Mouse (Mus musculus): ENCODE data around the gene Copz1. TPM values are rescaled to one million over a fixed set of nuclear protein-coding genes. Genes with fewer than 3 reads are reported as not detected.
A peak's percentile ranks its signal among the peaks of the same experiment; 100 is the strongest.
"Not testable (repeated sequence)": the region's sequence is repeated elsewhere in the genome, so short reads cannot be mapped to it uniquely, and the experiment has no call there.

Copz1 gene
- 100 to 1,000 TPM; 213 to 244 TPM for polyA plus RNA-seq (2017; shearing (Covaris generic))

DNA sequence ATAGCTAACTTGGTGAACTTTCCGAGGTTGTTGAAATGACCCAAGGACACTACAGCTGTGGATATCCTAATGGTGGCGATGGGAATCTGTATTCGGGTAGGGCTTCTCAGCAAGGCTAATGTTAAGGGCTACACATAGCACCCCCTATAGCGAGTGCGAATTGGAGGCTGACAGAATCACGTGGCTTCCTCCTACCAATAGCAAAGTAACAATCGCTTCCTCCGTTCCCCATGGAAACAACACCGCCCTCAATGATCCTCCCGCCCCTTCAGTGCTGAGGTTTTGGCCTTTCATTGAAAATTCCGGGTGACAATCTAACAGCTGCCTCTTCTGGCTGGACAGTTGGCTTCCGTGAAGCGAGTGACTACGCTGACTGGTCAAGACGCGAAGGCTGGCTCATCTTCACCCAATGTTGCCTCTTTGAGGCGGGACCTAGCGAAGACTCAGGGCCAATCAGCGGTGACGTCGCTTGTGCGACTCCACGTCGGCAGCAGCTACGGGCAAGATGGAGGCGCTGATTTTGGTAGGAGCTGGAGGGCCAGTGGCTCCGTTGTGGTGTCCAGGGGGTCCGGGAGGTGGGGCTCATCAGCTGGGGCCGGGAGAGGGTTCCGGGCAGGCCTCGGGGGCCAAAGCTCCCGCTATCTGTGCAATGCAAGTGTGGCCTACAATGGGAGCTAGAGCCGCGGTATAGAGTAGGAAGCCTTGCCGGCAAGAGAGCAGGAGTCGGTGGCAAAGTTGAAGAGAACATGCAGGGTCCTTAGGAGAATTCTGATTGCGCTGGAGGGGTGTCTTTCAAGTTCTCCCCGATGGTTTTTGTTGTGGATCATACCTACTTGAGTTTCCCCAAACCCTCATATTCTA lies at the start of gene Copz1:
Gene Copz1 (plus strand): TSS at position 296 of the 861 bp plus-strand sequence.
- peak; percentile 98 for ATAC-seq

DNA sequence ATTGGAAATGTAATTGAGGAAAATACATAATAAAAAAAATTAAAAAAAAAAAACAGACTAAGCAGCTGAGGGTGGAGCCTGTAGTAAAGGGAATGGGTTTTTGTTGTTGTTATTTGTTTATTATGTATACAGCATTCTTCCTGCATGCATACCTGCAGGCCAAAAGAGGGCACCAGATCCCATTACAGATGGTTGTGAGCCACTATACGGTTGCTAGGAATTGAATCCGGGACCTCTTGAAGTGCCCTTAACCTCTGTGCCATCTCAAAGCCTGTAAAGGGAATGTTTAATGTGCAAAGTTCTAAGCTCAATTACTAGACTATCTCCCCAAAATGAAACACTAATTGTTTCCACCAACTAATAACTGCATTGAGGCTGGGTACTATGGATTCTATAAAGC lies 48.4 kb upstream of the Copz1 start:
- ATAC-seq, result no peak

DNA sequence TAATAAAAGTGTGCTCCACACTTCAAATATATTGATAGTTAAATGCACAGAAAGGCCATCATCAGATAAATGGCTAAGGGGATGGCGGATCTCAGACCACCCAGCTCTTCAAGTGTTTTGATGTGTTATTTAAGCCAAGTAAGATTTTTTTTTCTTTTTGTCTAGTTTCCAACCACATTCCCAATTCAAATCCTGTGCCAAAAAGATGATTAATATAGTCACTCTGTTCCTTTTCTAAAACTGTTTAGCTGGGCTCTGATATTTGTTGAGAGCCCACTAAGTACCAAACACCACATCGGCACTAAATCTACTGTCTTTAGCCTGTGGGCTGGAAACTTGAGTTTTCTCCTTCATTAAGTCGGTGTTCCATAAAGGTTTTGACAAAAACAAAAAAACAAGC lies 45.5 kb upstream of the Copz1 start:
- ATAC-seq, result no peak

- no peak for ATAC-seq
These were observed 44.9 kb upstream of the Copz1 start for GRCm38 (mm10) chr15:103227572-103227971.

GRCm38 (mm10) chr15:103228904-103229303 lies 43.6 kb upstream of the Copz1 start:
- no peak for ATAC-seq

DNA sequence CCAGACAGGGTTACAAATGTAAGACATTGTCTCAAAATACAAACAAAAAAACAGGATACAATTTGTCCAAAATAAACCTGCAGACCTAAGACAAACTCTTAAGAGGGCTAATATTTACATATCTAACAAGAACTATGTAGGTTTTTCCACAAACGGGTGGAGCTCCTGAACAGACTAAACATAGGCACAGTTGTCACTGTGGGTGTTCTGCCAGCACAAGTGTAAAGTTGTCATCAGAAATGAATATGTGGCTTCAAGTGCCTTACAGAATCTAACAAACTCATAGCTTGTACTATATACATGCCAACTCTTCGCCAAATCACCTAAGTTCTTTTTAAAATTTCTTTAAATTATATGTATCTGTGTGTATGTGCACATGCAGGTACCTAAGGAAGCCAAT lies 39.4 kb upstream of the Copz1 start:
- no peak for ATAC-seq

GRCm38 (mm10) chr15:103237295-103237694 lies 35.2 kb upstream of the Copz1 start:
- no peak for ATAC-seq

DNA sequence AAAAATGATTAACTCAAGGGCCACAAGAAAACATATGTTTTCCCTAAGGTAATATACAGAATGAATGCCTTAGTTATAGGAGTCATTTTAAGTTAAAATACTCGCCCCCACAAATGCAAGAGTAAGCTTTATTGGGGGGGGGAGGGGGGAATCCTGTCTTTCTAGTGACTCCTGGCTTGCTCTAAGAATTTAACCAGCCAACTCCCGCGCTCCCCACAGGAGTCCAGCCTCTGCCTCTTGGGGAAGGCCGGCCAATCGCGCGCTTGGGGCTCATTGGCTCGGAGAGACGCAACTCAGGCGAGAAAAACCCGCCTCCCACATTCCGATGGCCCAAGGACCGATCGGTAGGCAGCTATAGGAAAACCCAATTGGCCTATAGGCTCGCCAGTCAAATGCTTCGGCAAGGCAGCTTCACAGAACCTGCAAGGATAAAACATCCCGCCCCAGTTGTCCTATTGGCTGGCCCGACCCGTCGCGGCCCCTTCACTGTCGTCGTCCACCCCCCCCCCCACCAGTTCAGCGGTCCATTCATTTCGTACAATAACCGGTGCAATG lies 33.3 kb upstream of the Copz1 start:
- peak; percentile 67 for ATAC-seq

DNA sequence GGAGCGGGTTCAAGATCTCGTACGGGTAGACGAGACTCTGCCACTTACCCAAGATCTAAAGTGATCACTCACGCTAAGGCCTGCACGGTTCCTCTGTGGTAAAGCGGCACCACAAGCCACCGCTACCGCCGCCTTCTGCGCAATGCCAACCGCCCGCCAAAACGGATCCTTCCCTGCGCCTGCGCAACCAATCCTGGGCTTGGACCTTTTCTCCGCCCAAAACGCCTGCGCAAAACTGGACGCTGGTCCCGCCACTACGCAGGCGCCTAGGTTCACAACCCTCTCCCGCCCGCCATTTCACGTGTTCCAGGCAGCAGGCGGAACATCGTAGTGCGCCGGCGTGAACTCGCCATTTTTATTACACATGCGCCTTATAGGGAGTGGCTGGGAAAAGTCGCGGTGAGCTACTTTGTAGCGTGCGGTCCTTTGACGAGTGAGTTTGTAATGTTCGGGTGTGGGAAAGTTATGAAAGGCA lies 32.8 kb upstream of the Copz1 start, which contains the start of gene Cbx5:
Gene Cbx5 (minus strand): TSS at position 132 of the 475 bp plus-strand sequence.
- peak; percentile 59 for ATAC-seq

DNA sequence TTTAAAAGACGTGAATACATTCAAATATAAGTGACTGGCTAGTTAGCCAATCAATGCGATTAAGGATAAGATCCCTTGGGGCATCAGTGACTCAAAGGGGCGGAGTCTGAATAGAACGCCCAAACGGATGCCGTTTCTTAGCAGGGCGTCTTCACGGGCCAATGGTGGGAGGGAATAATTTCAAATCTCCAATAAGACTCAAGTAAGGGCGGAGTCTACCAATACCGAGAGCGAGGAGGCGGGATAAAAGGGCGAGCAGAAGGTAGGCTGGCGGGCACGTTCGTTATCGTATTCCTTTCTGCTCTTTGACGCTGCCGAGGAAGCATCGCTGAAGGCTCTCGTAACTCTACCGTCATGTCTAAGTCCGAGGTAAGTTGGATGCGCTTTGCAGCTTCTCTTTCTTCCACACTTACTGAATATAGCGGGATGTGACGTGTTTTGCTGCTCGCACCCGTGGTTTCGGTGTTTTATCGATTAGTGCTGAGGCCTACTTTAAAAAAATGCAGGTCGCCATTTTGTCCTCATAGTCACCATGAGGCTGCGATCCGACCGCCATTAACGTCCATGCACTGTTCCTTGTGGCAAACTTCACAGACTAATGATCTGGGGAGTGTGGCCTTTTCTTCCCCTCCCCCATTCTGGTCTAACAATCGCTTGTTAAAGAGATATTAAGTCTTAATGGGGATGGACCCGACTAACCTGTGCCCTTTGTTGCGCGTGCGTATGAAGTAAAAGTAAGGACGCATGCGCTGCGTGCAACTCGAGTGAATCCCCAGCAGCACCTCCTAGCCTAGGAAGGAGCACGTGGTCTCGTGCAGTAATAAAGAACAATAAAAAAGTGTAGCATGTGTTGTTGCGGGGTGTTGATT lies 32.1 kb upstream of the Copz1 start, which contains the start of gene Hnrnpa1:
Gene Hnrnpa1 (plus strand): TSS at position 273 of the 869 bp plus-strand sequence.
- ATAC-seq, result peak; percentile 81

DNA sequence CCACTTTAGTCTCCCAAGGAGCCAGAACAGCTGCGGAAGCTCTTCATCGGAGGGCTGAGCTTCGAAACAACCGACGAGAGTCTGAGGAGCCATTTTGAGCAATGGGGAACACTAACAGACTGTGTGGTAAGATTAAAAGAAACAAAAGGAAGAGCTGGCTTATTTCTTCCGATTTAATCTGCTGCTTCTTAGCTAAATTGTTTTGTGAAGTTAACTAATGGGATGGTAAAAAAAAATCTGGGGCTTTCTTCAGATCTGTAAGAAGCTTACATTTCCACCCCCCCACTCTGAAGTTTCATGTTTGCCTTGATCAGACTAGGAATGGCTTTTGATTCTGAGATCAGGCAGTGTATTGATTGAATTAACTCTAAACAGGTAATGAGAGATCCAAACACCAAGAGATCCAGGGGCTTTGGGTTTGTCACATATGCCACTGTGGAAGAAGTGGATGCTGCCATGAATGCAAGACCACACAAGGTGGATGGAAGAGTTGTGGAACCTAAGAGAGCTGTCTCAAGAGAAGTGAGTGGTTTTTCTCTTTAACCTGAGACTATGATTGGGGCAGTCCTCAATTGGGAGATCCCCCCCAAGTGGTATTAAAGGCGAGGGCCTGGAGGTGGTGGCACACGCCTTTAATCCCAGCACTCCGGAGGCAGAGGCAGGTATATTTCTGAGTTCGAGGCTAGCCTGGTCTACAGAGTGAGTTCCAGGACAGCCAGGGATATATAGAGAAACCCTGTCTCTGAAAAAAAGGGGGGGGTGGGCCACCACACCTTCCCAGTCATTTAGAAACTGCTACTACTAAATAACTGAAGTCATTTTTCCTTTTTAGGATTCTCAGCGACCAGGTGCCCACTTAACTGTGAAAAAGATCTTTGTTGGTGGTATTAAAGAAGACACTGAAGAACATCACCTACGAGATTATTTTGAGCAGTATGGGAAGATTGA lies 31.2 kb upstream of the Copz1 start:
- ATAC-seq, result not testable (repeated sequence)

- no peak for ATAC-seq
These were observed 29.6 kb upstream of the Copz1 start for GRCm38 (mm10) chr15:103242885-103243284.

GRCm38 (mm10) chr15:103245616-103246015 lies 26.9 kb upstream of the Copz1 start:
- no peak for ATAC-seq

- ATAC-seq, result no peak
These were observed 25.3 kb upstream of the Copz1 start for GRCm38 (mm10) chr15:103247078-103247781.

DNA sequence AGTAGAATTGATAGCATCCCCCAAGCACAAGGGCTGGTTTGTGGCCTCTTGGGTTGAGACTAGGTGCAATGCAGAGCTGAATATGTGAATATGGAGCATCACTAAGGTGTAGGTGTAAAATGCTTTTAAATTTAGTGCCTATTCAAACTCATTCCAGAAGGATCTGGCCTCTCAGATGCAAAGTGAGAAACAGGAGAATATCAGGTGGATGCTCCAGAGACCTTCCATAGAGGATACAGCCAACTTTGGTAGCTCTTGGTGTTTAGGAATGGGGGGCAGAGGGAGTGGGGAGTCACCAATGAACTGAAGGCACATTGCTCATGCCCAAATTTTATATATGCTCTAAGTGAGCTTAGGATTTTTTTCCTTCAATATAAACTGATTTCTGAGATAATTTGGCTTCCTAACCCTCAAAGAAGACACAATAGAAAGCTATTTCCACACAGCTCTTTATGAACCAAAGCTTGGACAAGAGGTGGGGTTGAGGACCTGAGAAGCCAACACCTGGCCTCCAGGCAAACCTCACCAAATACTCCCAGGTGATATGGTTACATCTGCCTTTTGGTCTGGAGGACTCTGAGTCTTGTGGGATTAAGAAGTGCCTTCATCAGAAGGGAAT lies 24.6 kb upstream of the Copz1 start:
- no peak for ATAC-seq

- ATAC-seq, result no peak
These were observed 23.9 kb upstream of the Copz1 start for GRCm38 (mm10) chr15:103248401-103249313.

DNA sequence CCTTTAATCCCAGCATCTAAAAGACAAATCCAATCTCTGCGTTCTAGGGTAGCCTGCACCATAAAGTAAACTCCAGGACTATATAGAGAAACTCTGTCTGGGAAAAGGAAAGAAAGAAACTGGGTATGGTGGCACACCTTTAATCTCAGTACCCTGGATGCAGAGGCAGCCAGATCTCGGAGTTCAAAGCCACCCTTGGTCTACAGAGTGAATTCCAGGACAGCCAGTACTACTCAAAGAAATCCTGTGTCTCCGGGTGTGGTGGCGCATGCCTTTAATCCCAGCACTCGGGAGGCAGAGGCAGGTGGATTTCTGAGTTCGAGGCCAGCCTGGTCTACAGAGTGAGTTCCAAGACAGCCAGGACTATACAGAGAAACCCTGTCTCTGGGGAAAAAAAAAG lies 23.0 kb upstream of the Copz1 start:
- not testable (repeated sequence) for ATAC-seq

DNA sequence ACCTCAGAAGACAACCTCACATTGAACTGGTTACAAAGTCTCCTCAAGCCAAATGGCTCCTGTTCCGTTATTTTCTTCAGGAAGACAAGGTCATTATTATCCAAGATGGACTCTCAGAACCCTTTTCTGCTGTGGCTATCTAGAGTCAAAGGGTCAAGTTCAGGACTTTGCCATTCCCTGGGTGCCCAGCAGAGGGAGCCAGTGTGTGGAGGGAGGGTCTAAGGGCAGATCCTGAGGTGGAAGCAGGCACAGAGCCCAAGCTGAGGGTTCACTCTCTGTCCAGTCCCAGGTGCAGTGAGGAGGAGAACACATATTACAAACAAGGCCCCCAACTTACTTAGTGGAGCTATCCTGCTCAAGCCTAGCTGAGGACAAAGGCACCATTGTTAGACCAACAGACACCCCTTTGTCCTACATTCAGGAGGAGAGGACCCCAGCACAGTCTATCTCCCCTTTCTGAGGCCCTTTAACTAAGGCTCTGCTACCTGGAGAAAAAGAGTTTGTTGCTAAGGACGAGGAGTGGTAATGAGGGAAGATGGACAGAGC lies 22.2 kb upstream of the Copz1 start:
- ATAC-seq, result peak; percentile 39

DNA sequence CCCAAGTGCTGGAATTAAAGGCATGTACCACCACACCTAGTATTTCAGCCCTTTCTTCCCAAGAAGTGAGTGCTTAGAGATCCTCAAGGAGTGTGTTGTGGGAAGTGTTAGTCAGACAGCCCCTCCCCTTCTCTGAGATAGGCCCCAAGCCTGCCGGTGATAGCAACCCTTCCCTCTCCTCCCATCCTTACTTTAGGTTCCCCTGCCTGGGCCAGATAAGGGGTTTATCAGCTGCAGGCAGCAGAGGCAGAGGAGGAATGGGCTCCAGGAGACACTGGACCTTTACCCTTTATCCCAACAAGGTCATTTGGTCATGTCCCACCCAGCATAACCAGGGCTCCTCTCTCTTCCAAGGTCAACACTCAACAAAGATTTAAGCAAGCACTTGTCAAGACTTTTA lies 20.9 kb upstream of the Copz1 start:
- no peak for ATAC-seq

All from CD4-positive, CD25-positive, alpha-beta regulatory T cell, adult 4 months (primary cell).